Mouse (Mus musculus): ENCODE measurements around the gene March8. TPM values are rescaled to one million over a fixed set of nuclear protein-coding genes. Genes with fewer than 3 reads are reported as not detected.

The March8 gene
- polyA plus RNA-seq, 1 experiment from 2014 or later: 25.2 TPM

DNA sequence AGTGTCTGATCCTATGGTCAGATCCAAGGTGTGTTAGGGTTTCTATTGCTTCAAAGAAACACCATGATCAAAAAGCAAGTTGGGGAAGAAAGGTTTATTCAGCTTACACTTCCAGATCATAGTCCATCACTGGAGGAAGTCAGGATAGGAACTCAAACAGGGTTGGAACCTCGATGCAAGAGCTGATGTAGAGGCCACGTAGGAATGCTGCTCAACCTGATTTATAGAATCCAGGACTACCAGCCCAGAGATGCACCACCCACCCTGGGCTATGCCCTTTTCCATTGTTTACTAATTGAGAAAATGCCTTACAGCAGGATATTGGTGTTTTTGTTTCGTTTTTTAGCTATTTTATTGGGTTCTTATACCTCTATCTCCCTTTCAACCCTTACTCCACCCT is 23.6 kb downstream of the March8 start:
- peaks cover 2% of the 10 kb centered on the region; the same call in 1 of the 2 replicates for H3K9me3 ChIP-seq (replicated peaks; ENCODE audit: control insufficient read depth, low read length)
- H3K27ac ChIP-seq (ENCODE audit: low read length): no peak overlapping the region
- H3K4me3 ChIP-seq (ENCODE audit: low read length): no peak overlapping the region
- H3K4me2 ChIP-seq (ENCODE audit: low read depth, low read length): no peak overlapping the region
- H3K36me3 ChIP-seq (ENCODE audit: control insufficient read depth, insufficient read depth): no peaks in the 10 kb centered on the region
- H3K27me3 ChIP-seq (ENCODE audit: control insufficient read depth, insufficient read depth, low read length): no peaks in the 10 kb centered on the region
- H3K4me1 ChIP-seq (ENCODE audit: control insufficient read depth, insufficient read depth, low read length): no peaks in the 10 kb centered on the region
- WGBS: 88% methylated on average over 3 of the region's 3 CpGs
- no peak for ATAC-seq (replicated peaks; ENCODE audit: extremely low read depth, insufficient read depth, low FRiP score)
- H3K9ac ChIP-seq (ENCODE audit: low read length): no peak overlapping the region

DNA sequence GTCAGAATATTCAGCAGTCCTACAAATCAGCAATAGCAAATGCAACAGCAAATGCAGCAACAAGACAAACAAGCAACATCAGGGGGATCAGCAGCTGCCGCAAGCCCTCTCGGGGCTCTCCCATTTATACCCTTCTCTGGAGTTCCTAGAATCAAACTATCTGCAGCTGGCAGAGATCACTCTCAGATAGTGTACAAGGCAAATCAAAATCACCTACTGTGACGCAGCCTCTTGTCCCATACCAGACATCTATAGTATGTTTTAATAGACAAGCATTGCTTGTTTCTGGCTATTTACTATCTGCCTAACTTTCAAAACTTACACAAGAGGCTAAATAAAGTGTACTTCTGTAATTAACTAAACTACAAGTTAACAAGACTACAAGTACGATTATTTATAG is 24.2 kb downstream of the March8 start:
- H3K4me1 ChIP-seq (ENCODE audit: control insufficient read depth, insufficient read depth, low read length): no peaks in the 10 kb centered on the region
- H3K36me3 ChIP-seq (ENCODE audit: control insufficient read depth, insufficient read depth): no peaks in the 10 kb centered on the region
- no peak overlapping the region for H3K9ac ChIP-seq (ENCODE audit: low read length)
- no peaks in the 10 kb centered on the region for H3K27me3 ChIP-seq (ENCODE audit: control insufficient read depth, insufficient read depth, low read length)
- H3K4me2 ChIP-seq (ENCODE audit: low read depth, low read length): no peak overlapping the region
- H3K27ac ChIP-seq (ENCODE audit: low read length): no peak overlapping the region
- 85% methylated on average over 4 of the region's 4 CpGs for WGBS
- no peak for ATAC-seq (replicated peaks; ENCODE audit: extremely low read depth, insufficient read depth, low FRiP score)
- peaks cover 2% of the 10 kb centered on the region; the same call in 1 of the 2 replicates for H3K9me3 ChIP-seq (replicated peaks; ENCODE audit: control insufficient read depth, low read length)
- H3K4me3 ChIP-seq (ENCODE audit: low read length): no peak overlapping the region

DNA sequence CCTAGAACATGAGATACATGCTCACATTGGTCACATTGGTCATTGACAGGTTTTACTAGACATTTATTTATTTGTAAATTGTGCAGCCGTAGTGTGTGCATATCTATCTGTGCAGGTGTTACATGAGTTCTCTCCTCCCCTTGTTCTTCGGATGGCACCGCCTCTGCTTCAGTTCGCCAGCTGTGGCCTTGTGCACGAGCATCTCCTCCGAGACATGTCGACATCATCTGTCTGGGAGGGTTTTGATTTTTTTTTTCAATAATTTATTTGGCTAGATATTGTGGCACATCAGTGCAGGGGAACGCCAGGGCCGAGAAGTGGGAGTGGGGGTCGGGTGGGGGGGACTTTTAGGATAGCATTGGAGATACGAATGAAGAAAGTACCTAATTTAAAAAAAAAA is 30.1 kb downstream of the March8 start:
- Histone ChIP-seq H3K27ac (ENCODE audit: low read length) (no peak overlapping the region), H3K4me1 (ENCODE audit: control insufficient read depth, insufficient read depth, low read length) (no peaks in the 10 kb centered on the region), H3K9ac (ENCODE audit: low read length) (no peak overlapping the region), H3K4me2 (ENCODE audit: low read depth, low read length) (no peak overlapping the region), H3K4me3 (ENCODE audit: low read length) (no peak overlapping the region), H3K27me3 (ENCODE audit: control insufficient read depth, insufficient read depth, low read length) (no peaks in the 10 kb centered on the region), H3K9me3 (replicated peaks; ENCODE audit: control insufficient read depth, low read length) (peaks cover 2% of the 10 kb centered on the region; the same call in 1 of the 2 replicates), H3K36me3 (ENCODE audit: control insufficient read depth, insufficient read depth) (no peaks in the 10 kb centered on the region)
- WGBS: 82% methylated on average over 11 of the region's 11 CpGs
- ATAC-seq (replicated peaks; ENCODE audit: extremely low read depth, insufficient read depth, low FRiP score): no peak

DNA sequence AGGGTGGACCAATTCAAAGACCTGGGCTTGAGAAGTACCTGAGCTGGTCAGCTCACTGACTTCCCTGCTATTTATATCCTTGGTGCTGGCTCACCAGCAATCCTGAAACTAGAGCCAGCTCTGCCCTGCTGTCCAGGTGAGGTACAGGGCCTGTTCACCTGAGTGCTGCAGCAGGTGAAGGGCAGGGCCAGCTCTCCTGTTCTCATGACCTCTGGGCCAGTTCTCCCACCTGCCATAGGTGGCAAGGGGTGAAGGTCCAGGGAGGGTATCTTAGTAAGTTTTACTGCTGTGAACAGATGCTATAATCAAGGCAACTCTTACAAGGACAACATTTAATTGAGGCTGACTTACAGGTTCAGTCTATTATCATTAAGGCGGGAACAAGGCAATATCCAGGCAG is 32.0 kb downstream of the March8 start:
- H3K9ac ChIP-seq (ENCODE audit: low read length): no peak overlapping the region
- H3K4me3 ChIP-seq (ENCODE audit: low read length): no peak overlapping the region
- ATAC-seq (replicated peaks; ENCODE audit: extremely low read depth, insufficient read depth, low FRiP score): no peak
- H3K27ac ChIP-seq (ENCODE audit: low read length): no peak overlapping the region
- H3K4me2 ChIP-seq (ENCODE audit: low read depth, low read length): no peak overlapping the region
- H3K27me3 ChIP-seq (ENCODE audit: control insufficient read depth, insufficient read depth, low read length): no peaks in the 10 kb centered on the region
- WGBS: 87% methylated on average over 1 of the region's 1 CpGs
- no peaks in the 10 kb centered on the region for H3K4me1 ChIP-seq (ENCODE audit: control insufficient read depth, insufficient read depth, low read length)
- no peaks in the 10 kb centered on the region for H3K36me3 ChIP-seq (ENCODE audit: control insufficient read depth, insufficient read depth)
- H3K9me3 ChIP-seq (replicated peaks; ENCODE audit: control insufficient read depth, low read length): peaks cover 2% of the 10 kb centered on the region; the same call in 1 of the 2 replicates

DNA sequence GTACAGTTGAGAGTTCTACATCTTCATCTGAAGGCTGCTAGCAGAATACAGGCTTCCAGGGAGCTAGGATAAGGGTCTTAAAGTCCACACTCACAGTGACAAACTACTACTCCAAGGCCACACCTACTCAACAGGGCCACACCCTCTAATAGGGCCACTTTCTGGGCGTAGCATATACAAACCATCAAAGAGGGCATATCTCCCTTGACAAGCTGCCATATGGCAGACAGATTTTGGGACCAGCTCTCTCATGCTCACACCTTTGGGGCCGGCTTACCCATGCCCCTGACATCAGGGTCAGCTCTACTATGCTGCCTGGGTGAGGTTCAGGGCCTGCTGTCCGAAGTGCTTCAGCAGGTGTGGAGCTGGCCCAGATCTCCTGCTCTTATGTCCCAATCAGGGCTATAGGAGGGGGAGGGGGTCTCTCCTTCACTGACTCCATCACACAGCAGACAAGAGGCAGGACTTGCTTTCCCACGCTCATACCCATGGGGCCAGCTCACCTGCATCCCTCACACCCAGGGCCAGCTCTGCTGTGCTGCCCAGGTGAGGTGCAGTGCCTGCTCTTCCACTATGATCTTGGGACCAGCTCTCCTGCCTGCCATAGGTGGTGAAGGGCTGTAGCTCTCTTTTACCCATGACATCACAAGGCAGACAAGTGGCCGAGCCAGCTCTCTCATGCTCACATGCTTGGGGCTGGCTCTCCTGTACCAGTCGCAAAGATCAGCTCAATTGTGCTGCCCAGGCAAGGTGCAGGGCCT is 32.6 kb downstream of the March8 start:
- Histone ChIP-seq H3K9me3 (replicated peaks; ENCODE audit: control insufficient read depth, low read length) (peaks cover 2% of the 10 kb centered on the region; the same call in 1 of the 2 replicates), H3K9ac (ENCODE audit: low read length) (no peak overlapping the region), H3K4me2 (ENCODE audit: low read depth, low read length) (no peak overlapping the region), H3K4me3 (ENCODE audit: low read length) (no peak overlapping the region), H3K27ac (ENCODE audit: low read length) (no peak overlapping the region), H3K4me1 (ENCODE audit: control insufficient read depth, insufficient read depth, low read length) (no peaks in the 10 kb centered on the region), H3K36me3 (ENCODE audit: control insufficient read depth, insufficient read depth) (no peaks in the 10 kb centered on the region), H3K27me3 (ENCODE audit: control insufficient read depth, insufficient read depth, low read length) (no peaks in the 10 kb centered on the region)
- ATAC-seq (replicated peaks; ENCODE audit: extremely low read depth, insufficient read depth, low FRiP score): no peak
- 76% methylated on average over 6 of the region's 6 CpGs for WGBS

DNA sequence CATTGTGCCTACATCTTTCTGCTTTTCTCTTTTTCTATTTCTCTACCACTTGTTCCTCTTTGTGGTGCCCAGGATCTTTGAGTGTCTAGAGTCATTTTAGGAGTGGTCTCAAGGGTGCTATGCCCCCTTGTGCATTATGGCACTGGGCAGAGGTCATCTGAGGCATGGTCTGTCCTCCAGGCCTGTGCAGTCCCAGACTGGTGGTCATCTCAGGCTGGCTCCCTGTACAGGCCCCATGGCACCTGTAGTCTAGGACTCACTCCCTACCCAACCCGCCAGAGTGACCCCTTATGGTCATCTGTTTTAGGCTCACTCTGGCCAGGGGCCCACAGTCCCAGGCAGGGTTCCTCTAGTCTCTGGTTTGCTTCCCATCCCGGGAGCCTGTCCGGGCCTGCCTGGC is 33.7 kb downstream of the March8 start:
- no peaks in the 10 kb centered on the region for H3K36me3 ChIP-seq (ENCODE audit: control insufficient read depth, insufficient read depth)
- no peaks in the 10 kb centered on the region for H3K9me3 ChIP-seq (replicated peaks; ENCODE audit: control insufficient read depth, low read length)
- no peak overlapping the region for H3K9ac ChIP-seq (ENCODE audit: low read length)
- WGBS: 89% methylated on average over 3 of the region's 3 CpGs
- no peak overlapping the region for H3K27ac ChIP-seq (ENCODE audit: low read length)
- ATAC-seq (replicated peaks; ENCODE audit: extremely low read depth, insufficient read depth, low FRiP score): no peak
- no peak overlapping the region for H3K4me2 ChIP-seq (ENCODE audit: low read depth, low read length)
- no peaks in the 10 kb centered on the region for H3K27me3 ChIP-seq (ENCODE audit: control insufficient read depth, insufficient read depth, low read length)
- no peak overlapping the region for H3K4me3 ChIP-seq (ENCODE audit: low read length)
- no peaks in the 10 kb centered on the region for H3K4me1 ChIP-seq (ENCODE audit: control insufficient read depth, insufficient read depth, low read length)

DNA sequence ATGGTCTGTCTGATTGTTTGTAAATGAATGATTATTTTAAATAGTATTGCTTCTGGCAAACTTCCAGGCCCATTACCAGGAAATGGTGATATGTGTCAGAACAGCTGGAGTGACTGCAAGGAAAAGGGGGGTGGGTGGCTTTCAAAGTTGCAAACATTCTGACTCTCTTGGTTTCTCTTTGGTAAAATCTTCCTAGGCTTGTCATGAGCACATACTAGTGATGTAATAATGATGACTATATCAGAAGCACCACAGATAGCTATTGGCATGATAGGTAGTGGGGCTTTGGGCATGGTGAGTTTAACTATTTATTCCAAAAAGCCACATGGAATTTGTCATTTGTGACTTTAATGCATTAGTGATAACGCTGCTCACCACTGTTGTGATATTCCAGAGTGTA is 36.3 kb downstream of the March8 start:
- no peak for ATAC-seq (replicated peaks; ENCODE audit: extremely low read depth, insufficient read depth, low FRiP score)

DNA sequence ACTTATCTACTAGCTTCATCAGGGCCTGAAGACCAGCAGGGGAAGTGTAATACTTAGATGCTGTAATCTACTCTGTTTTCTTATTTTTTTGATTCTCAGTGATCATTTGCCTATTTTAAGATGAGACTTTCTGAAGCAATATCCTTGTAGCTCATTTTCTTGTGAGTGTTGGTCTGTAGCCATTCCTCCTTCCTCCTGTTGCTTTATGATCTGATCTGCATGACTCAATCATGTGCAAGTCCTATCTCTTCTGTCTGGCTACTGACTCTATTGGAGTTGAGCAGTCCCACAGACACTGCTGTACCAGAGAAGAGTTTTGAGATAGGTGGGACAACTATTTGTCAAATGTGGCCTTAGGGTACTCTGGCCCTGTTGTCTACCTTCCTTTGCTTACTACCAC is 36.8 kb downstream of the March8 start:
- H3K9me3 ChIP-seq (replicated peaks; ENCODE audit: control insufficient read depth, low read length): no peaks in the 10 kb centered on the region
- no peak for ATAC-seq (replicated peaks; ENCODE audit: extremely low read depth, insufficient read depth, low FRiP score)
- no peak overlapping the region for H3K9ac ChIP-seq (ENCODE audit: low read length)
- no peak overlapping the region for H3K27ac ChIP-seq (ENCODE audit: low read length)
- no peaks in the 10 kb centered on the region; the same call in 1 of the 2 replicates for H3K4me1 ChIP-seq (ENCODE audit: control insufficient read depth, insufficient read depth, low read length)
- H3K4me2 ChIP-seq (ENCODE audit: low read depth, low read length): no peak overlapping the region
- H3K4me3 ChIP-seq (ENCODE audit: low read length): no peak overlapping the region
- 0 out of 2 replicates have a peak, but pooled peaks cover 4% of the 10 kb centered on the region for H3K36me3 ChIP-seq (ENCODE audit: control insufficient read depth, insufficient read depth)
- H3K27me3 ChIP-seq (ENCODE audit: control insufficient read depth, insufficient read depth, low read length): no peaks in the 10 kb centered on the region

More for the DNA sequence above, 36.3 kb downstream of the March8 start:
- no peaks in the 10 kb centered on the region; the same call in 1 of the 2 replicates for H3K4me1 ChIP-seq (ENCODE audit: control insufficient read depth, insufficient read depth, low read length)
- H3K4me3 ChIP-seq (ENCODE audit: low read length): no peak overlapping the region
- no peak overlapping the region for H3K9ac ChIP-seq (ENCODE audit: low read length)
- H3K36me3 ChIP-seq (ENCODE audit: control insufficient read depth, insufficient read depth): 0 out of 2 replicates have a peak, but pooled peaks cover 4% of the 10 kb centered on the region
- WGBS: 81% methylated on average over 1 of the region's 1 CpGs
- H3K9me3 ChIP-seq (replicated peaks; ENCODE audit: control insufficient read depth, low read length): no peaks in the 10 kb centered on the region
- no peak overlapping the region for H3K27ac ChIP-seq (ENCODE audit: low read length)
- H3K27me3 ChIP-seq (ENCODE audit: control insufficient read depth, insufficient read depth, low read length): no peaks in the 10 kb centered on the region
- H3K4me2 ChIP-seq (ENCODE audit: low read depth, low read length): no peak overlapping the region

DNA sequence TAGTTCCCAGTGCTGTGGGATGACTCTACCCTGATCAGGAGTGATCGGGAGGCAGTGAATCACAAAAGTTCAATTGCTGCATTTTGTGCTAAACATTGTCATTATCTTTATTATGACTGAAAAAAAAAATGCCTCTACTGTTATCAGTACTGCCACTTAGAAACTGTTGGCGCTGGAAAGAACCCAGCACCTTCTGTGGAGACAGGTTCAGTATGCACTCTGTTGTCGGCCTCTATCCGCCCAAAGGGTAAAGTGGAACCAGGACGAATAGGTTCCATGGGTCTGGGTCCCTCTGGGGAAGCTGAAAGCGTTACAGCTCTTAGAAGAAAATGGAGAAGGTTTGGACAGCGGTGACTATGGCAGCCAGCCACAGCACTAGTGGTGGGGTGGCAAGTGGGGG is 41.1 kb downstream of the March8 start:
- 71% methylated on average over 7 of the region's 7 CpGs for WGBS
- ATAC-seq (replicated peaks; ENCODE audit: extremely low read depth, insufficient read depth, low FRiP score): no peak

More for the DNA sequence above, 41.1 kb downstream of the March8 start:
- H3K4me1 ChIP-seq (ENCODE audit: control insufficient read depth, insufficient read depth, low read length): peaks cover 3% of the 10 kb centered on the region
- no peaks in the 10 kb centered on the region for H3K27me3 ChIP-seq (ENCODE audit: control insufficient read depth, insufficient read depth, low read length)
- H3K27ac ChIP-seq (ENCODE audit: low read length): no peak overlapping the region
- H3K4me2 ChIP-seq (ENCODE audit: low read depth, low read length): no peak overlapping the region
- H3K36me3 ChIP-seq (ENCODE audit: control insufficient read depth, insufficient read depth): 0 out of 2 replicates have a peak, but pooled peaks cover 4% of the 10 kb centered on the region
- H3K9ac ChIP-seq (ENCODE audit: low read length): no peak overlapping the region
- H3K9me3 ChIP-seq (replicated peaks; ENCODE audit: control insufficient read depth, low read length): no peaks in the 10 kb centered on the region
- H3K4me3 ChIP-seq (ENCODE audit: low read length): no peak overlapping the region

Measured in heart, embryonic 16.5 days (tissue).